Mouse (Mus musculus): ENCODE results near the gene Hcrt.

DNA sequence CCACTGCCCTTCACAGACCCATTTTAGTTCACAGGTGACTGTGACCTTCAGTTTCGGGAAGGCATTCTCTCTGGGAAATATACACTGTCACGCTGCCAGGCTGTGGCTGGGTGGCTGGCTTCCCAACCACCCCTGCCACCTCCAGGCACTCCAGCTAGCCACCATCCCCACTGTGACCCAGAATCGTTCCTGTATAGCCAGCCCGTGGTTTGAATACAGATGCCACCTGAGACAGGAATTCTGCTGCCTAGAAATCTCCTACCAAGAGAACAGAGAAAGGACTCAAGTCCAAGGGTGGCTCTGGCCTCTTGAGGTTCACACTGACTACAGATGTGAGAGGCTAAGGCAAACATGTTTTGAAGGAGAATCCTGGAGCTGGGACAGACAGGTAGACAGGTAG, 43.9 kb downstream of the Hcrt start:
- TF ChIP-seq POLR2A (IDR thresholded peaks at IDR 0.05; ENCODE audit: low read depth, low read length), result no peak
- no peak for TF ChIP-seq CTCF (IDR thresholded peaks at IDR 0.05; ENCODE audit: borderline replicate concordance, insufficient read depth, low read length)
